Mouse (Mus musculus): ENCODE results near the gene Arid1b. TPM values are rescaled to one million over a fixed set of nuclear protein-coding genes. Genes with fewer than 3 reads are reported as not detected.

The Arid1b gene
- polyA plus RNA-seq, 2 experiments: 14.7 to 20.5 TPM

GRCm38 (mm10) chr17:5228616-5229250 is 234.6 kb downstream of the Arid1b start:
- Histone ChIP-seq H3K27me3 (ENCODE audit: control insufficient read depth, insufficient read depth, low read length) (no peaks in the 10 kb centered on the region), H3K27ac (replicated peaks; ENCODE audit: low read depth, low read length) (no peak overlapping the region), H3K4me1 (ENCODE audit: control insufficient read depth, insufficient read depth, low read length) (peaks cover 43% of the 10 kb centered on the region), H3K9ac (ENCODE audit: low read depth, low read length, severe bottlenecking) (no peak overlapping the region), H3K4me2 (replicated peaks; ENCODE audit: low read depth, low read length, severe bottlenecking) (no peak overlapping the region), H3K9me3 (ENCODE audit: control insufficient read depth, low read length) (no peaks in the 10 kb centered on the region), H3K4me3 (replicated peaks; ENCODE audit: low read length) (no peak overlapping the region), H3K36me3 (ENCODE audit: control insufficient read depth, insufficient read depth, low read length) (no peaks in the 10 kb centered on the region)
- WGBS: 81% methylated on average over 6 of the region's 6 CpGs
- no peak for DNase-seq (ENCODE audit: low spot score)
- no peak for ATAC-seq (ENCODE audit: low FRiP score, low read depth)
- no peak for TF ChIP-seq POLR2A (IDR thresholded peaks at IDR 0.05; ENCODE audit: borderline replicate concordance, extremely low read depth, insufficient read depth, insufficient read length)

GRCm38 (mm10) chr17:5230063-5230462 is 235.9 kb downstream of the Arid1b start:
- WGBS: 65% methylated on average over 7 of the region's 7 CpGs
- no peak overlapping the region for H3K9ac ChIP-seq (ENCODE audit: low read depth, low read length, severe bottlenecking)
- H3K9me3 ChIP-seq (ENCODE audit: control insufficient read depth, low read length): no peaks in the 10 kb centered on the region
- H3K36me3 ChIP-seq (ENCODE audit: control insufficient read depth, insufficient read depth, low read length): no peaks in the 10 kb centered on the region
- H3K27ac ChIP-seq (replicated peaks; ENCODE audit: low read depth, low read length): no peak overlapping the region
- H3K4me3 ChIP-seq (replicated peaks; ENCODE audit: low read length): no peak overlapping the region
- H3K4me1 ChIP-seq (ENCODE audit: control insufficient read depth, insufficient read depth, low read length): peaks cover 55% of the 10 kb centered on the region
- ATAC-seq (ENCODE audit: low FRiP score, low read depth) (no peak), DNase-seq (ENCODE audit: low spot score) (no peak)
- no peak for TF ChIP-seq POLR2A (IDR thresholded peaks at IDR 0.05; ENCODE audit: borderline replicate concordance, extremely low read depth, insufficient read depth, insufficient read length)
- no peak overlapping the region for H3K4me2 ChIP-seq (replicated peaks; ENCODE audit: low read depth, low read length, severe bottlenecking)
- H3K27me3 ChIP-seq (ENCODE audit: control insufficient read depth, insufficient read depth, low read length): no peaks in the 10 kb centered on the region

GRCm38 (mm10) chr17:5232180-5232579 is 238.0 kb downstream of the Arid1b start:
- WGBS: 36% methylated on average over 2 of the region's 2 CpGs

GRCm38 (mm10) chr17:5233991-5234390 is 239.9 kb downstream of the Arid1b start:
- no peak for TF ChIP-seq POLR2A (IDR thresholded peaks at IDR 0.05; ENCODE audit: borderline replicate concordance, extremely low read depth, insufficient read depth, insufficient read length)
- no peak overlapping the region for H3K9ac ChIP-seq (ENCODE audit: low read depth, low read length, severe bottlenecking)
- no peaks in the 10 kb centered on the region for H3K27me3 ChIP-seq (ENCODE audit: control insufficient read depth, insufficient read depth, low read length)
- H3K27ac ChIP-seq (replicated peaks; ENCODE audit: low read depth, low read length): no peak overlapping the region
- 100% methylated on average over 1 of the region's 1 CpGs for WGBS
- no peaks in the 10 kb centered on the region for H3K36me3 ChIP-seq (ENCODE audit: control insufficient read depth, insufficient read depth, low read length)
- ATAC-seq (ENCODE audit: low FRiP score, low read depth) (no peak), DNase-seq (ENCODE audit: low spot score) (no peak)
- no peak overlapping the region for H3K4me2 ChIP-seq (replicated peaks; ENCODE audit: low read depth, low read length, severe bottlenecking)
- H3K9me3 ChIP-seq (ENCODE audit: control insufficient read depth, low read length): no peaks in the 10 kb centered on the region
- H3K4me3 ChIP-seq (replicated peaks; ENCODE audit: low read length): no peak overlapping the region
- H3K4me1 ChIP-seq (ENCODE audit: control insufficient read depth, insufficient read depth, low read length): peaks cover 66% of the 10 kb centered on the region

More at GRCm38 (mm10) chr17:5232180-5232579, 238.0 kb downstream of the Arid1b start:
- no peak for ATAC-seq (ENCODE audit: low FRiP score, low read depth)
- H3K4me2 ChIP-seq (replicated peaks; ENCODE audit: low read depth, low read length, severe bottlenecking): no peak overlapping the region
- no peaks in the 10 kb centered on the region for H3K36me3 ChIP-seq (ENCODE audit: control insufficient read depth, insufficient read depth, low read length)
- no peak overlapping the region for H3K4me3 ChIP-seq (replicated peaks; ENCODE audit: low read length)
- no peak for TF ChIP-seq POLR2A (IDR thresholded peaks at IDR 0.05; ENCODE audit: borderline replicate concordance, extremely low read depth, insufficient read depth, insufficient read length)
- no peaks in the 10 kb centered on the region for H3K27me3 ChIP-seq (ENCODE audit: control insufficient read depth, insufficient read depth, low read length)
- no peaks in the 10 kb centered on the region for H3K9me3 ChIP-seq (ENCODE audit: control insufficient read depth, low read length)
- no peak for DNase-seq (ENCODE audit: low spot score)
- H3K27ac ChIP-seq (replicated peaks; ENCODE audit: low read depth, low read length): 0 out of 2 replicates have a peak overlapping the region, but pooled peaks have one; percentile 7
- peaks cover 60% of the 10 kb centered on the region for H3K4me1 ChIP-seq (ENCODE audit: control insufficient read depth, insufficient read depth, low read length)
- H3K9ac ChIP-seq (ENCODE audit: low read depth, low read length, severe bottlenecking): no peak overlapping the region

GRCm38 (mm10) chr17:5235057-5235456 is 240.9 kb downstream of the Arid1b start:
- DNase-seq (ENCODE audit: low spot score) (peak; percentile 65), ATAC-seq (ENCODE audit: low FRiP score, low read depth) (peak; percentile 65; the same call in 1 of the 2 replicates)
- Histone ChIP-seq H3K4me3 (replicated peaks; ENCODE audit: low read length) (no peak overlapping the region), H3K4me2 (replicated peaks; ENCODE audit: low read depth, low read length, severe bottlenecking) (no peak overlapping the region), H3K9ac (ENCODE audit: low read depth, low read length, severe bottlenecking) (no peak overlapping the region), H3K36me3 (ENCODE audit: control insufficient read depth, insufficient read depth, low read length) (no peaks in the 10 kb centered on the region), H3K4me1 (ENCODE audit: control insufficient read depth, insufficient read depth, low read length) (peaks cover 67% of the 10 kb centered on the region), H3K27ac (replicated peaks; ENCODE audit: low read depth, low read length) (no peak overlapping the region), H3K9me3 (ENCODE audit: control insufficient read depth, low read length) (no peaks in the 10 kb centered on the region), H3K27me3 (ENCODE audit: control insufficient read depth, insufficient read depth, low read length) (no peaks in the 10 kb centered on the region)
- WGBS: 17% methylated on average over 9 of the region's 9 CpGs
- no peak for TF ChIP-seq POLR2A (IDR thresholded peaks at IDR 0.05; ENCODE audit: borderline replicate concordance, extremely low read depth, insufficient read depth, insufficient read length)

Data from limb, embryonic 14.5 days (tissue).